Mouse (Mus musculus) stomach, postnatal 0 days (tissue): ENCODE data around the gene Med13l. TPM values are rescaled to one million over a fixed set of nuclear protein-coding genes. Genes with fewer than 3 reads are reported as not detected.

Experiments
- ATAC-seq: fragments of 200-750 bp; cut with Nextera tagmentation; 2 replicates; pipeline ENCODE4 v1.8.0; 2017; ENCODE audit not compliant: low FRiP score, low TSS enrichment
- DNase-seq: peaks from one replicate; pipeline ENCODE4 v3.0.0-alpha.2; 2016; ENCODE audit warnings: low spot score
- H3K27ac ChIP-seq: fragments of 300-500 bp; sonication (generic); replicated peaks from 2 replicates; pipeline ENCODE4 v1.5.1; 2014; ENCODE audit warnings: mild to moderate bottlenecking, control low read depth
- H3K27me3 ChIP-seq: fragments of 300-500 bp; sonication (generic); 2 replicates; pipeline ENCODE4 v1.6.1; 2014; ENCODE audit warnings: low read length; ENCODE audit not compliant: control insufficient read depth, insufficient read depth
- H3K36me3 ChIP-seq: fragments of 300-500 bp; sonication (generic); 2 replicates; pipeline ENCODE4 v1.6.1; 2014; ENCODE audit warnings: low read length, mixed read lengths; ENCODE audit not compliant: control insufficient read depth, insufficient read depth
- H3K4me1 ChIP-seq: fragments of 300-500 bp; sonication (generic); replicated peaks from 2 replicates; pipeline ENCODE4 v1.6.1; 2014; ENCODE audit warnings: antibody characterized with exemption; ENCODE audit not compliant: control insufficient read depth, insufficient read depth
- H3K4me2 ChIP-seq: fragments of 300-500 bp; sonication (generic); replicated peaks from 2 replicates; pipeline ENCODE4 v1.6.1; 2014; ENCODE audit warnings: low read depth, mild to moderate bottlenecking, control low read depth, moderate library complexity
- H3K4me3 ChIP-seq: fragments of 300-500 bp; sonication (generic); 2 replicates; pipeline ENCODE4 v1.5.1; 2014; ENCODE audit warnings: low read depth, low read length, control low read depth
- H3K9ac ChIP-seq: fragments of 300-500 bp; sonication (generic); 2 replicates; pipeline ENCODE4 v1.6.1; 2014; ENCODE audit warnings: mild to moderate bottlenecking, low read length, control low read depth, mixed read lengths
- H3K9me3 ChIP-seq: fragments of 300-500 bp; sonication (generic); 2 replicates; pipeline ENCODE4 v1.6.1; 2016; ENCODE audit warnings: low read length; ENCODE audit not compliant: control insufficient read depth
- CTCF ChIP-seq: IDR thresholded peaks from 2 replicates; pipeline ENCODE4 v1.5.1; 2016; ENCODE audit warnings: antibody characterized with exemption, low read depth, mild to moderate bottlenecking, moderate library complexity
- EP300 ChIP-seq: optimal IDR thresholded peaks from 2 replicates; pipeline ENCODE3; 2016; ENCODE audit warnings: antibody characterized with exemption
- WGBS: fragments of 180-500 bp; shearing (Covaris S2); extraction: QIAGEN DNeasy Blood & Tissue Kit; methylation state at CpG from one replicate; pipeline ENCODE4 v1.1.7; 2014; 5-methylcytosine and 5-hydroxymethylcytosine counted together
- polyA plus RNA-seq: library from polyadenylated mRNA; unstranded; fragments of >200 nt; fragmentation: Nextera tagmentation; extraction: Ambion mirVana; gene quantifications from 2 replicates; pipeline ENCODE4 v1.2.1, GENCODE M21; 2015

Gene Med13l
- polyA plus RNA-seq, 1 experiment from 2014 or later = 5.4 TPM

DNA sequence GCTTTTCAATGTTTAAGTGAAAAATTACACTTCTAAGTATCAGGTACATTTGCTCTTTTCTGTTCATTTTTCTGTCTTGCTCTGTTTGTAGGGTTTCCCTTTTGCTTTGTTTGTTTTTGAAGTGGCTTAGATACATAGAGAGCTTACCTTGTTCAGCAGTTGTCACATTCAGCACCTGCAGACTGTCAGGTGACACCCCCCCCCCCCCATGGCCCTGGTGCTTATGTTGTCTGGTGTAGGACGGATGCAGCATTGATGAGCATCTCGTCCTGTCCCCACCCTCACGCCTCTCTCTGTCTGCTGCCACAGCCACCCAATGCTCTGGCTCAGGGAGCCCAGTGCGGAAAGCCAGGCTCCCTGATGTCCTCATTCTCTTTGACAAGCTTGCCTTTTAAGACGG, 101.3 kb downstream of the Med13l start:
- Histone ChIP-seq H3K9ac (no peak overlapping the region), H3K4me1 (no peaks in the 10 kb centered on the region; the same call in 1 of the 2 replicates), H3K27me3 (no peaks in the 10 kb centered on the region), H3K4me2 (no peak overlapping the region), H3K9me3 (no peaks in the 10 kb centered on the region), H3K36me3 (no peaks in the 10 kb centered on the region), H3K4me3 (no peak overlapping the region), H3K27ac (no peak overlapping the region)
- ATAC-seq = no peak
- TF ChIP-seq CTCF = no peak
- WGBS = 68% methylated on average over 5 of the region's 5 CpGs
- no peak for DNase-seq

DNA sequence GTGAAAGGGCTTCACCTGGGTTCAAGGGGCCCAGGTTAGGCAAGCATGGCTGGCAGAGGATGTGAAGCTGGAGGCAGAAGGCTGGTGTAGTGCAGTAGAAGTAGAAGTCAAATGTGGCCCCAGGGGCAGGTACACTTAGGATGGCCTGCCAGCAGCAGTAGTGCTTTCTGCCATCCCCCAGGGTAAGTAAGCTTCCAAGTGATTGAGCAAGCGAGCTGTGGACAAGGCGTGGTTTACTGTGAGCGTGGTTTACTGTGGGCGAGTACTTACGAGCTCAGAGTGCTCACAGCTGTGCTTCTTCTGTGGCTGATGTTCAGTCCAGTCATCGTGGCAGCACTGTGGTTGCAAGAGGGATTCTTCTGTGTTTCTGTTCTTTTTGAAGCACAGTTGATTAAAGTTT, 103.5 kb downstream of the Med13l start:
- no peak overlapping the region for H3K9ac ChIP-seq
- no peak overlapping the region for H3K4me3 ChIP-seq
- peak; percentile 53; the same call in 1 of the 2 replicates for ATAC-seq
- no peak overlapping the region for H3K27ac ChIP-seq
- H3K27me3 ChIP-seq = no peaks in the 10 kb centered on the region
- peak; percentile 35 for DNase-seq
- no peak overlapping the region for H3K4me2 ChIP-seq
- 26% methylated on average over 6 of the region's 6 CpGs for WGBS
- H3K9me3 ChIP-seq = no peaks in the 10 kb centered on the region
- H3K4me1 ChIP-seq = no peaks in the 10 kb centered on the region; the same call in 1 of the 2 replicates
- TF ChIP-seq CTCF = no peak
- no peaks in the 10 kb centered on the region for H3K36me3 ChIP-seq

DNA sequence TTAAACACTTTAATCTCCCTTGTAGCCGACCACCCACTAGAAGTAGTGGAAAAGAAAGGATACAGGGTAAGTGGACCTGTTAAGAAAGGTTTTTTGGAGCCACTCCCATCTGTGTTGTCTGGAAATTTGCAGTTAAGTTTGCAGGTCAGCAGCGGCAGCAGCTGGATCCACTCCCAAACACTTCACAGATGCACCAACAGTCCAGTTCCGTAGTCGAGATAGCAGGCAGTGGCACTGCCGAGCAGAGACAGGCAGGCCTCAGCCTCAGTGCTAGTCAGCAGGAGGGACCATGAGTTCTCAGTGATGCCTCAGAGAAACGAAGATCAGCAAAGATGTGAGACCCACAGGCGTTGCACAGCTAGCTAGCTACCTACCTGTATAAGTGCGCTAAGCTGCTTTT, 104.5 kb downstream of the Med13l start:
- no peak for ATAC-seq
- H3K9me3 ChIP-seq = no peaks in the 10 kb centered on the region
- DNase-seq = no peak
- H3K4me3 ChIP-seq = no peak overlapping the region
- H3K4me1 ChIP-seq = no peaks in the 10 kb centered on the region; the same call in 1 of the 2 replicates
- WGBS = 81% methylated on average over 8 of the region's 8 CpGs
- no peaks in the 10 kb centered on the region for H3K36me3 ChIP-seq
- no peak overlapping the region for H3K27ac ChIP-seq
- H3K9ac ChIP-seq = no peak overlapping the region
- no peaks in the 10 kb centered on the region for H3K27me3 ChIP-seq
- no peak overlapping the region for H3K4me2 ChIP-seq
- TF ChIP-seq CTCF = no peak
- TF ChIP-seq EP300 = no peak

DNA sequence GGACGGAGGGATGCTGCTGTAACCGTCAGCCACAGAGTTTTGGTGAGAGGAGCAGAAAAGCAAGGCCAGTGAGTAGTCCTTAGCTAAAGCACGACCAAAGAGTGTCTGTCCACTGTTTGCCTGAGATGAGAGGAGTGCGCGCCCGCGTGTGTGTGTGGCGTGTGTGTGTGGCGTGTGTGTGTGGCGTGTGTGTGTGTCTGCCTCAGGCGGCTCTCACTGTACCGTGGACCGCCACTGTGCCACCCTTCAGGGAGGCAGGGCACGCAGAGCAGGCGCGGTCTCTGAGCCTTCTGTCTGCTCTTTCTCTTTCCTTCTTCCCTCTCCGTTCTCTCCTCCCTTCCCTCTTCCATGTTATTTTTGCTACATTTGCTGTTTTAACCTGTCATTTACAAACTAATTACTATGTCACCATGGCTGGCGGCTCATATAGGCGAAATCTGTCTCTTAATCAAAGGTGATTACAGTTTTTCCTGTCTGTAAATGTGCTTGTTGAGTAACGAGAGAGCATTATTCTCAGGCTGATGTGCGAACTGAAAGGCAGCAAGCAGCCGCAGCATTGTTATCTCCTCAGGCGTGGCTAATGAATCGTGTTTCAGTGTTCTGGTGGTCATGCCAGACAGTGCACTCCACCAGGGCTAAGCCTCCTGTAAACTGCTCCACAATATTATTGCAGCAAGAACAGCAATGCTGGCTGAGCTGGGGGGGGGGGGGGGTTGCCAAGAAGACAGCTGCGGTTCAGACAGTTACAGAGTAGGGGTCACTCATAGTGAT, 106.1 kb downstream of the Med13l start:
- 60% methylated on average over 25 of the region's 25 CpGs for WGBS
- no peak for DNase-seq
- no peak for ATAC-seq
- Histone ChIP-seq H3K4me1 (no peaks in the 10 kb centered on the region; the same call in 1 of the 2 replicates), H3K4me2 (0 out of 2 replicates have a peak overlapping the region, but pooled peaks have one; percentile 23), H3K27ac (no peak overlapping the region), H3K9me3 (no peaks in the 10 kb centered on the region), H3K4me3 (no peak overlapping the region), H3K9ac (no peak overlapping the region), H3K36me3 (no peaks in the 10 kb centered on the region), H3K27me3 (no peaks in the 10 kb centered on the region)
- TF ChIP-seq EP300 (no peak), CTCF (no peak)

DNA sequence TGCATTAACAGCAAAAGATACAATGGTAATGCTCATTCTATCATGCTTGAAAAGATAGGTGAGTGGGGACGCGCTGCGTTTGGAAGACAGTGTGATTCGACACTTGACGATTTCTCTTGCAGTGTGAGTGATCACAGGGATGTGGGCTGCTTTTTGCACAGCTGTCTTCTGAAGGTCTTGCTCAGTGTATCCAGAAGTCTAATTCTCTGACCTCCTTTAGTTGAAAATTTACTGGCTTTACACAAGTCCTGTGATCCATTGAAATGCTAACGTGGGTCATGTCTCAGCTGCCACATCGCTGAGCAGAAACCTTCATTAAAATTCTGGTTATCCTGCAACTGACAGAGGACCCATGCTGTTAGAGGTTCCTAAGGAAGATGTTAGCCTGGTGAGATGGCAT, 107.4 kb downstream of the Med13l start:
- H3K36me3 ChIP-seq = no peaks in the 10 kb centered on the region
- no peak for DNase-seq
- no peaks in the 10 kb centered on the region for H3K9me3 ChIP-seq
- H3K27me3 ChIP-seq = no peaks in the 10 kb centered on the region
- no peak overlapping the region for H3K4me2 ChIP-seq
- H3K9ac ChIP-seq = no peak overlapping the region
- TF ChIP-seq EP300 (no peak), CTCF (no peak)
- H3K27ac ChIP-seq = no peak overlapping the region
- no peaks in the 10 kb centered on the region; the same call in 1 of the 2 replicates for H3K4me1 ChIP-seq
- 73% methylated on average over 7 of the region's 7 CpGs for WGBS
- no peak overlapping the region for H3K4me3 ChIP-seq
- ATAC-seq = no peak

DNA sequence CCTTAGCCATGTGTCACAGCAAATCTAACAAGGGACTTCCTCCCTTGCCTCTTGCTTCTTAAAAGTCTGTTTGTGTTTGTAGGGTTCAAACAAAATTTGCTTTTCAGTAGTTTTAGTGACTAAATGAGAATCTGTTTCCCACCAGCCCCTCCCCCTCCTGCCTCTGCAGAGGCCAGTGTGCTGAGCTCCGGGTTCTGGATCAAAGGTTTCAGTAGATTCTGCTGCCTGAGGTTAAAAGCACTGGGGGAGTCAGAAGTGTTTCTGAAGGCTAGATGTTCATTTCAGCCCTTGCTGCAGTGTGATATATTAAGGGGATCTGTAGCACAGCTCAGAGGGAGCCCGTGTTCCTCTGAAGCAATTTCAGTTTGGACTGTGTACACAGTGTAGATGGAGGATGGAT, 108.5 kb downstream of the Med13l start:
- H3K4me1 ChIP-seq = no peaks in the 10 kb centered on the region; the same call in 1 of the 2 replicates
- no peak overlapping the region for H3K4me2 ChIP-seq
- no peak overlapping the region for H3K9ac ChIP-seq
- WGBS = 23% methylated on average over 2 of the region's 2 CpGs
- ATAC-seq = no peak
- no peaks in the 10 kb centered on the region for H3K27me3 ChIP-seq
- no peak for DNase-seq
- no peaks in the 10 kb centered on the region for H3K9me3 ChIP-seq
- TF ChIP-seq EP300 (no peak), CTCF (no peak)
- H3K36me3 ChIP-seq = no peaks in the 10 kb centered on the region
- no peak overlapping the region for H3K27ac ChIP-seq
- H3K4me3 ChIP-seq = no peak overlapping the region
